Mouse (Mus musculus) small intestine, adult 2 months (tissue): Measurements from ENCODE around the gene Cdc45.

ENCODE experiments used
- CTCF ChIP-seq: fragments of 200-500 bp; IDR thresholded peaks from 2 replicates; pipeline ENCODE4 v1.5.1; 2012; ENCODE audit warnings: low read depth, mild to moderate bottlenecking, control low read depth, inconsistent platforms, low read length, moderate library complexity, mixed read lengths; ENCODE audit not compliant: insufficient replicate concordance, insufficient read length; ENCODE audit errors: extremely low read depth
- POLR2A ChIP-seq: fragments of 200-500 bp; IDR thresholded peaks from 2 replicates; pipeline ENCODE4 v1.6.1; 2012; ENCODE audit warnings: low read depth, mild to moderate bottlenecking, control low read depth, inconsistent platforms, low read length, moderate library complexity

DNA sequence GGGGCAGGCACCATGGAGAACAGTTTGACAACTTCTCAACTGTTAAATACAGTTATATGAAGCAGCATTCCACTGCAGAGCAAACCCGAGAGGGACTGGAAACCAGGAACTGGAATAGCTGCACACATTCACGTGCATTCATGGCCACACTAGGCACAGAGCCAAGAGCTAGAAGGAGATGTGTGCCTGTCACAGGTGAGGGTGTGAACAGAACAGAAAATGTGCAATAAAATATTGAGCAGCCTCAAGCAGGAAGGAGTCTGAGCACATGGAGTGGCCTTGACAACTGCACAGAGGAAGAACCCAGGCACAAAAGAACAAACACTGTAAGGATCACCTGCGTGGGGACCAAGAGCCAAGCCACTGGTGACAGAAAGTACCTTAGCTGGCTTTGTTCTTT lies 81.1 kb downstream of the Cdc45 start:
- no peak for TF ChIP-seq CTCF
- no peak for TF ChIP-seq POLR2A
